Mouse (Mus musculus) limb, embryonic 12.5 days (tissue): ENCODE results near the gene Plekhj1. TPM values are rescaled to one million over a fixed set of nuclear protein-coding genes. Genes with fewer than 3 reads are reported as not detected.
A peak's percentile ranks its signal among the peaks of the same experiment; 100 is the strongest.

Source experiments
- ATAC-seq: fragments of 200-750 bp; cut with Nextera tagmentation; 2 replicates; pipeline ENCODE4 v1.8.0; 2017; ENCODE audit warnings: low read depth, moderate TSS enrichment; ENCODE audit not compliant: insufficient number of reproducible peaks, insufficient read depth, low FRiP score, low TSS enrichment
- H3K27ac ChIP-seq: fragments of 300-500 bp; sonication (generic); 2 replicates; pipeline ENCODE4 v1.5.1; 2016; ENCODE audit warnings: mild to moderate bottlenecking, moderate library complexity
- H3K27me3 ChIP-seq: fragments of 300-500 bp; sonication (generic); 2 replicates; pipeline ENCODE4 v1.6.1; 2016; ENCODE audit warnings: mild to moderate bottlenecking, moderate library complexity
- H3K36me3 ChIP-seq: fragments of 300-500 bp; sonication (generic); 2 replicates; pipeline ENCODE4 v1.6.1; 2016; ENCODE audit warnings: mild to moderate bottlenecking, moderate library complexity
- H3K4me1 ChIP-seq: fragments of 300-500 bp; sonication (generic); replicated peaks from 2 replicates; pipeline ENCODE4 v1.6.1; 2016
- H3K4me2 ChIP-seq: fragments of 300-500 bp; sonication (generic); 2 replicates; pipeline ENCODE4 v1.6.1; 2016; ENCODE audit warnings: mild to moderate bottlenecking, moderate library complexity
- H3K4me3 ChIP-seq: fragments of 300-500 bp; sonication (generic); replicated peaks from 2 replicates; pipeline ENCODE4 v1.5.1; 2016; ENCODE audit warnings: mild to moderate bottlenecking
- H3K9ac ChIP-seq: fragments of 300-500 bp; sonication (generic); replicated peaks from 2 replicates; pipeline ENCODE4 v1.6.1; 2016; ENCODE audit warnings: mild to moderate bottlenecking, moderate library complexity
- H3K9me3 ChIP-seq: fragments of 300-500 bp; sonication (generic); 2 replicates; pipeline ENCODE4 v1.6.1; 2016; ENCODE audit warnings: mild to moderate bottlenecking, moderate library complexity
- WGBS: fragments of 180-500 bp; shearing (Covaris S2); methylation state at CpG from one replicate; pipeline ENCODE4 v1.1.7; 2016; 5-methylcytosine and 5-hydroxymethylcytosine counted together
- polyA plus RNA-seq: library from polyadenylated mRNA; unstranded; fragments of >200 nt; fragmentation: Nextera tagmentation; extraction: Ambion mirVana; gene quantifications from 2 replicates; pipeline ENCODE4 v1.2.1, GENCODE M21; 2016

Gene Plekhj1
- polyA plus RNA-seq, 1 experiment from 2014 or later: 144 TPM

- Histone ChIP-seq H3K4me2 (no peak overlapping the region), H3K9me3 (no peaks in the 10 kb centered on the region), H3K4me3 (no peak overlapping the region), H3K9ac (0 out of 2 replicates have a peak overlapping the region, but pooled peaks have one; percentile 18), H3K27ac (0 out of 2 replicates have a peak overlapping the region, but pooled peaks have one; percentile 17), H3K4me1 (peaks cover 4% of the 10 kb centered on the region), H3K27me3 (no peaks in the 10 kb centered on the region), H3K36me3 (peaks cover 98% of the 10 kb centered on the region)
- ATAC-seq: no peak
- 81% methylated on average over 33 of the region's 33 CpGs for WGBS
Observed at GRCm38 (mm10) chr10:80791476-80792174, 6.8 kb downstream of the Plekhj1 start.

GRCm38 (mm10) chr10:80790761-80791404, 7.5 kb downstream of the Plekhj1 start:
- ATAC-seq: no peak
- Histone ChIP-seq H3K9me3 (no peaks in the 10 kb centered on the region), H3K27me3 (no peaks in the 10 kb centered on the region), H3K4me2 (no peak overlapping the region), H3K36me3 (peaks cover 98% of the 10 kb centered on the region), H3K9ac (no peak overlapping the region), H3K4me1 (no peaks in the 10 kb centered on the region; the same call in 1 of the 2 replicates), H3K4me3 (no peak overlapping the region), H3K27ac (no peak overlapping the region)
- WGBS: 88% methylated on average over 19 of the region's 19 CpGs

- WGBS: 81% methylated on average over 2 of the region's 2 CpGs
- Histone ChIP-seq H3K27ac (no peak overlapping the region), H3K27me3 (no peaks in the 10 kb centered on the region), H3K4me3 (no peak overlapping the region), H3K4me2 (no peak overlapping the region), H3K9ac (no peak overlapping the region), H3K36me3 (peaks cover 98% of the 10 kb centered on the region), H3K9me3 (no peaks in the 10 kb centered on the region), H3K4me1 (no peaks in the 10 kb centered on the region)
- ATAC-seq: no peak
Observed at GRCm38 (mm10) chr10:80787517-80787916, 10.9 kb downstream of the Plekhj1 start.

DNA sequence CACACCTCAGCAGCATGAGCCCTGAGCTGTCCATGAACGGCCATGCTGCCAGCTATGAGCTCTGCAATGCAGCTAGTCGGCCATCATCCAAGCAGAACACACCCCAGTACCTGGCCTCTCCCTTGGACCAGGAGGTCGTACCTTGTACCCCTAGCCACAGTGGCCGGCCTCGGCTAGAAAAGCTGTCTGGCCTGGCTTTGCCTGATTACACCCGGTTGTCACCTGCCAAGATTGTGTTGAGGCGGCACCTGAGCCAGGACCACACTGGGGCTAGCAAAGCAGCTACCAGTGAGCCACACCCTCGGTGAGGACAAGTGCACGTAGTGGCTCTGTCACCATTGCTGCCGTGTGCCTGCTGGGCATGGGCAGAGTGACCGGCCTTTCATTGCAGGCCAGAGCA, 12.5 kb downstream of the Plekhj1 start:
- peaks cover 98% of the 10 kb centered on the region for H3K36me3 ChIP-seq
- H3K4me1 ChIP-seq: no peaks in the 10 kb centered on the region
- 89% methylated on average over 11 of the region's 11 CpGs for WGBS
- ATAC-seq: no peak
- H3K4me2 ChIP-seq: no peak overlapping the region
- H3K9me3 ChIP-seq: no peaks in the 10 kb centered on the region
- no peak overlapping the region for H3K9ac ChIP-seq
- no peak overlapping the region for H3K4me3 ChIP-seq
- H3K27me3 ChIP-seq: no peaks in the 10 kb centered on the region
- no peak overlapping the region for H3K27ac ChIP-seq

DNA sequence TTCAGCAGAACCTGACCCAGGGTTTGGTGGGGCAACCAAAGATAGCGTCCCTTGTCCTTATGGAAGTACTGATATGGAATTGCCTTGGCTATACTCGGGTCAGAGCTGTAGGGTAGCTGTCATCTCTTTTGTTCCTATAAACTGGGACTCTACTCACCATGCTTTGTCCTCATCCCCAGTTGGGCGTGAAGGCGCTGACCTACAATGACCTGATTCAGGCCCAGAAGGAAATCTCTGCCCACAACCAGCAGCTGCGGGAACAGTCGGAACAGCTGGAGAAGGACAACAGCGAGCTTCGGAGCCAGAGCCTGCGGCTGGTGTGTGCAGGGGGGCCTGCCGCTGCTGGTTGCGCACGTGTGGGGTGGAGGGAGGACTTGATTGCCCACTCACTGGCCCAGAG, 13.6 kb downstream of the Plekhj1 start:
- H3K27ac ChIP-seq: no peak overlapping the region
- no peaks in the 10 kb centered on the region for H3K9me3 ChIP-seq
- H3K4me3 ChIP-seq: no peak overlapping the region
- H3K4me2 ChIP-seq: no peak overlapping the region
- H3K36me3 ChIP-seq: peaks cover 98% of the 10 kb centered on the region
- H3K9ac ChIP-seq: no peak overlapping the region
- H3K27me3 ChIP-seq: no peaks in the 10 kb centered on the region
- no peaks in the 10 kb centered on the region for H3K4me1 ChIP-seq
- WGBS: 92% methylated on average over 12 of the region's 12 CpGs
- no peak for ATAC-seq

DNA sequence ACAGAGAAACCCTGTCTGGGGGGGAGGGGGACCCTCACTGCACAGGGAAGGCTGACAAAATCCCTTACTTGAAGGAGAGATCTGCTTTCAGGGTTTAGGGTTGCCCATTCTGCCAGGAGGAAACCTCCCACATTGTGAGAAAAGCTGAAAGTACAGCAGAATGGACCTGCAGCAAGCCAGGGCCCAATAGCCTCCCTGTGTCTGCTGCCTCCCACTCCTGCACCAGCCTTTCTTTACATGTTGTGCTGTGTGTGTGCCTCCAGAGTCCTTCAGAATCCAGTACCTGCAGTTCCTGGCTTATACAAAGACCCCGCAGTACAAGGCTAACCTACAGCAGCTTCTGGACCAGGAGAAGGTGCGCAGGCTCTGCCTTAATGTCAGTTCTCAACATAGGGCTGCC, 14.1 kb downstream of the Plekhj1 start:
- Histone ChIP-seq H3K9me3 (no peaks in the 10 kb centered on the region), H3K4me3 (no peak overlapping the region), H3K4me2 (no peak overlapping the region), H3K27me3 (no peaks in the 10 kb centered on the region), H3K27ac (no peak overlapping the region), H3K36me3 (peaks cover 100% of the 10 kb centered on the region), H3K9ac (no peak overlapping the region), H3K4me1 (no peaks in the 10 kb centered on the region)
- ATAC-seq: no peak
- 100% methylated on average over 2 of the region's 2 CpGs for WGBS

- H3K4me3 ChIP-seq: no peak overlapping the region
- peaks cover 2% of the 10 kb centered on the region; the same call in 1 of the 2 replicates for H3K4me1 ChIP-seq
- no peak overlapping the region for H3K9ac ChIP-seq
- H3K27me3 ChIP-seq: no peaks in the 10 kb centered on the region
- no peak for ATAC-seq
- peaks cover 99% of the 10 kb centered on the region for H3K36me3 ChIP-seq
- no peaks in the 10 kb centered on the region for H3K9me3 ChIP-seq
- H3K27ac ChIP-seq: no peak overlapping the region
- no peak overlapping the region for H3K4me2 ChIP-seq
Observed at GRCm38 (mm10) chr10:80779565-80779964, 18.9 kb downstream of the Plekhj1 start.

DNA sequence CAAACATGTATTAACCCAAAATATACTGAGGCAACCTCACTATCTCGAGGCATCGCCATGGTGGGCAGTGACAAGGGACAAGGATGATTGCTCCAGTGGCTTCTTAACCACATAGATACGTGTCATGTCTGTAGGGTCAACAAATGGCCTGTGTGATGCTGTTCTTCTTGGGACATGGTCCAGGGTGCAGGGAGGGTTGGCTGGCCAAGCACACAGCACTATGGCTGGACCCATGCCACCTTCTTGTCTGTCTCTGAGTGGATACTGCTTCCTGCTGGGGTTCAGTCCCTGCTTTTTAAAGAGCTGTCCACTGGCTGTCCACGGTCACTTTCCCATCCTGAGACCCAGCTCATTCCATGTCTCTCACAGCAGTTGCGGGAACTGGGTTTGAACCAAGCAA, 21.3 kb downstream of the Plekhj1 start:
- peaks cover 10% of the 10 kb centered on the region for H3K4me1 ChIP-seq
- H3K4me2 ChIP-seq: no peak overlapping the region
- no peak overlapping the region for H3K9ac ChIP-seq
- H3K27ac ChIP-seq: no peak overlapping the region
- H3K27me3 ChIP-seq: no peaks in the 10 kb centered on the region
- H3K4me3 ChIP-seq: no peak overlapping the region
- H3K9me3 ChIP-seq: no peaks in the 10 kb centered on the region
- H3K36me3 ChIP-seq: peaks cover 99% of the 10 kb centered on the region
- ATAC-seq: no peak
- WGBS: 94% methylated on average over 5 of the region's 5 CpGs

- Histone ChIP-seq H3K27ac (no peak overlapping the region), H3K9ac (no peak overlapping the region), H3K27me3 (no peaks in the 10 kb centered on the region), H3K36me3 (peaks cover 99% of the 10 kb centered on the region), H3K4me2 (no peak overlapping the region), H3K4me3 (no peak overlapping the region), H3K4me1 (peaks cover 10% of the 10 kb centered on the region), H3K9me3 (no peaks in the 10 kb centered on the region)
- no peak for ATAC-seq
- WGBS: 82% methylated on average over 6 of the region's 6 CpGs
Observed at GRCm38 (mm10) chr10:80776358-80776869, 22.0 kb downstream of the Plekhj1 start.

GRCm38 (mm10) chr10:80775731-80776130, 22.7 kb downstream of the Plekhj1 start:
- Histone ChIP-seq H3K9ac (no peak overlapping the region), H3K36me3 (peaks cover 99% of the 10 kb centered on the region), H3K4me1 (peaks cover 10% of the 10 kb centered on the region), H3K27ac (no peak overlapping the region), H3K9me3 (no peaks in the 10 kb centered on the region), H3K27me3 (no peaks in the 10 kb centered on the region), H3K4me3 (no peak overlapping the region), H3K4me2 (no peak overlapping the region)
- 85% methylated on average over 4 of the region's 4 CpGs for WGBS
- ATAC-seq: no peak

- H3K36me3 ChIP-seq: peaks cover 99% of the 10 kb centered on the region
- no peak overlapping the region for H3K9ac ChIP-seq
- H3K27me3 ChIP-seq: no peaks in the 10 kb centered on the region
- H3K27ac ChIP-seq: no peak overlapping the region
- peaks cover 10% of the 10 kb centered on the region for H3K4me1 ChIP-seq
- no peaks in the 10 kb centered on the region for H3K9me3 ChIP-seq
- no peak overlapping the region for H3K4me2 ChIP-seq
- no peak overlapping the region for H3K4me3 ChIP-seq
- WGBS: 87% methylated on average over 4 of the region's 4 CpGs
- ATAC-seq: 0 out of 2 replicates have a peak, but pooled peaks have one; percentile 13
Observed at GRCm38 (mm10) chr10:80774981-80775380, 23.4 kb downstream of the Plekhj1 start.
